Mouse (Mus musculus) neural tube, embryonic 13.5 days (tissue): ENCODE measurements at regions not wholly inside any gene's neighbourhood (a gene's known extent, or its start where the extent isn't known, plus 50 kb on each side); places are given as distances from the start of the nearest gene placed in this dataset.
A peak's percentile ranks its signal among the peaks of the same experiment; 100 is the strongest.

Source experiments
- ATAC-seq: fragments of 200-750 bp; cut with Nextera tagmentation; 2 replicates; pipeline ENCODE4 v1.8.0; 2017; ENCODE audit warnings: low read depth, mild to moderate bottlenecking, moderate TSS enrichment, moderate library complexity
- H3K27ac ChIP-seq: fragments of 300-500 bp; sonication (generic); replicated peaks from 2 replicates; pipeline ENCODE4 v1.5.1; 2015; ENCODE audit warnings: moderate library complexity, mild to moderate bottlenecking, inconsistent platforms
- H3K27me3 ChIP-seq: fragments of 300-500 bp; sonication (generic); 2 replicates; pipeline ENCODE4 v1.6.1; 2015; ENCODE audit warnings: mild to moderate bottlenecking, inconsistent platforms
- H3K36me3 ChIP-seq: fragments of 300-500 bp; sonication (generic); 2 replicates; pipeline ENCODE4 v1.6.1; 2015; ENCODE audit warnings: mild to moderate bottlenecking, inconsistent platforms
- H3K4me1 ChIP-seq: fragments of 300-500 bp; sonication (generic); replicated peaks from 2 replicates; pipeline ENCODE4 v1.6.1; 2015; ENCODE audit warnings: inconsistent platforms
- H3K4me2 ChIP-seq: fragments of 300-500 bp; sonication (generic); 2 replicates; pipeline ENCODE4 v1.6.1; 2015; ENCODE audit warnings: inconsistent platforms, mild to moderate bottlenecking, moderate library complexity
- H3K4me3 ChIP-seq: fragments of 300-500 bp; sonication (generic); 2 replicates; pipeline ENCODE4 v1.5.1; 2015; ENCODE audit warnings: mild to moderate bottlenecking, inconsistent platforms
- H3K9ac ChIP-seq: fragments of 300-500 bp; sonication (generic); 2 replicates; pipeline ENCODE4 v1.6.1; 2015; ENCODE audit warnings: moderate library complexity, mild to moderate bottlenecking, inconsistent platforms
- H3K9me3 ChIP-seq: fragments of 300-500 bp; sonication (generic); 2 replicates; pipeline ENCODE4 v1.6.1; 2016; ENCODE audit warnings: inconsistent platforms
- WGBS: fragments of 180-500 bp; shearing (Covaris S2); methylation state at CpG from one replicate; pipeline ENCODE4 v1.1.7; 2015; 5-methylcytosine and 5-hydroxymethylcytosine counted together

DNA sequence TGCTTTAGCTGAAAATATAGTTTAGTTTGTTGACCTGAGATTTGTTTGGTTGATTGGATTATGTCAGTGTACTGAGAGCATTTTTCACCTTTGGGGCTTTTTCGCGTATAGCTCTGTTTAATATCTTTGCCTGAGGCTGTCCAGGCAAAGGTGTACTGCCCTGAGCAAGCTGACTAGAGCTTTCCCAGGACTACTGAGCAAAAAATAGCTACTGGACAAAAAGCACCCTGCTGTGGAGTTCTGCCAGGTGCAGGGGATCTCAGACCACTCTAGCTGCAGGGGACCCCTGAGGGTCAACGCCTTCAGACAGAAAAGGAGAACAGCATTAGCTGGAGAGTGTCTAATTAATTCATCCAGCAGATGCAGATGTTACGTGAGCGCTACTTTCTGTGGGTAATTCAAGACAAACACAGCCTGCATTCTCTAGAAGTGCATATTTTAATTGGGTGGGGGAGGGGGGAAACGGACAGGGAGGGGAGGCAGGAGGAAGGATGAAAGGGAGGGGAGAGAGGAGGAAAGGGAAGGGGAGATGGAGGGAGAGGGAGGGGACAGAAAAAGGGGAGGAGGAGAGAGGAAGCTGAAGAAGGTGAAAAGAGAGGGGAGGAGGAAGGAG is 61.7 kb downstream of the Thnsl1 start:
- no peak overlapping the region for H3K27ac ChIP-seq
- H3K4me3 ChIP-seq = no peak overlapping the region
- peaks cover 11% of the 10 kb centered on the region for H3K4me1 ChIP-seq
- no peaks in the 10 kb centered on the region for H3K36me3 ChIP-seq
- peak; percentile 43; the same call in 1 of the 2 replicates for ATAC-seq
- WGBS = 14% methylated on average over 6 of the region's 6 CpGs
- no peaks in the 10 kb centered on the region for H3K27me3 ChIP-seq
- no peaks in the 10 kb centered on the region for H3K9me3 ChIP-seq
- peak overlapping the region; percentile 34 for H3K4me2 ChIP-seq
- H3K9ac ChIP-seq = no peak overlapping the region

DNA sequence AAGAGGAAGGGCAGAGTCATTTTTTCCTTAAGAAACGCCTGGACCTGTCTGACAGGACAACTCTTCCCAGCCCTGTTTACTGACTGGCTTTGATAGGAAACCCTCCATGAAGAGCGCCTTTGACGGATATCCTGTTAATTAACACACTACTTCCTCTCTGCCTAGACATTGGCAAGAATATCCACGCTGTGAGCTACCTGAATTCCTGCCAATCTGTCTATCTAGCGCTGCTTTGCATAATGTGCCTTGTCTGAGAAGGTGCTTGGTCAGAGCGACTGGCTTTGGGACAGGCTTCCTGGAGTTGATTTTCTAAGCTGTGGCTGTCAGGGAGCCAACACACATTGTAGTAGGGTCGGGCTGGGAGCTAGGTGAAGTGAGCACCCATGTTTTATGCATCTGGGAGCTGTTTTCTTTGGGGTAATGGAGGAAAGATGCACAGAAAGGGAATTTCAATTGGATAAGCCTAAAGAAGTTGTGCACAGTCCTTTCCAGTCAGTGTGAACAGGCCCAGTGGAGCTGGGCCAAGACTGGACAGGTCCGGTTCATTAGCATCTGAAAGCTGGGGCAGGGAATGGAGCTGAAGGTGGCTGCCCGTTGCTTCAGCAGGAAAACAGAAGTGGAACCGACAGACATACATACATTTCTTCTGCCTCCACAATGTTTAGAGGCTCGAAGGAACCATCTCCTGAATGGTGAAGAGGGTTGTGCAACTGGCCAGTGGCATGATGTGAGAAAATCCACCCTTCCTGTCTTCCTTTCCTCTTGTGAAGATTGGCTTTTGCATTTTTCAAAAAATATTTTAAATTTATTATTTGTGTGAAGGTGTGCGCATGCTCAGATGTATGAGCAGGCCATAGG is 64.7 kb downstream of the Thnsl1 start:
- ATAC-seq = peak; percentile 58
- peaks cover 11% of the 10 kb centered on the region for H3K4me1 ChIP-seq
- H3K9me3 ChIP-seq = no peaks in the 10 kb centered on the region
- WGBS = 72% methylated on average over 12 of the region's 12 CpGs
- H3K36me3 ChIP-seq = no peaks in the 10 kb centered on the region
- H3K27ac ChIP-seq = no peak overlapping the region
- H3K27me3 ChIP-seq = no peaks in the 10 kb centered on the region
- no peak overlapping the region for H3K4me2 ChIP-seq
- H3K9ac ChIP-seq = no peak overlapping the region
- H3K4me3 ChIP-seq = no peak overlapping the region

DNA sequence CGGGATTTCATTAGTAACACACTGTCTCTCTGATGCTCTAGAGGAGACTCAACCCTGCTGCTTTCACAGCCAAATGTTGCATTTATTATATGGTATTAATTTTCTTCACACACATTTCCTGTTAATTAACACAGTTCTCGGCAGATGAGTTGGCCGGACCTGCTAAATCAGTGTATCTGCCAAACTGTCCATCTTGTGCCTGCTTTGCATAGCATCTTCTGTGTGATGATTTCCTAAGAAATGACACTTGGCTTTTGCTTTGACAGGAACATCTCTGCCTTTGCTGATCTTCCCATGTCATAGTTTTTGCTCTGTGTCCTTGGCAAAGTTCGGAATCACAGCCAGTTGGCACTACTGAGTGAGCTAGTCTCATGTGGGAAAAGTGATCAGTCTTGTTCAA is 67.9 kb downstream of the Thnsl1 start:
- no peak overlapping the region for H3K4me2 ChIP-seq

DNA sequence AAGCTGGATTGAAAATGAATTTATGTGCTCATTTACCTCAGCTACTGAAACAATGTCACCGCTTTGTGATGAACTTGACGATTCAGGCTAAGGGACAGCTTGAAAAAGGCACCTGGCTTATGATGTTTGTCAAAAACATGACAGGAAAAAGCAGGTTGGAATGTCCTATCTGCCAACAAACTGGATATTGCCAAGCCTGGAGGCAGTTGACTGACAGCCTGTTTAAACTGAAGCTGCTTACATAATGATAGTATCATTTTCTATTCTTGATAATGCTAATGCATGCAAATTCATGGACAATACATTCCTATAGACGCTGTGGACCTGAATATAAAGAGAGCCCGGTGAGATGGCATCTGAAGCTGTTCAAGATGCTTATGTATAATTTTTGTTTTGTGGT is 69.8 kb downstream of the Thnsl1 start:
- no peaks in the 10 kb centered on the region for H3K36me3 ChIP-seq
- ATAC-seq = no peak
- H3K4me1 ChIP-seq = no peaks in the 10 kb centered on the region
- no peak overlapping the region for H3K9ac ChIP-seq
- H3K27ac ChIP-seq = no peak overlapping the region
- 75% methylated on average over 4 of the region's 4 CpGs for WGBS
- H3K9me3 ChIP-seq = no peaks in the 10 kb centered on the region
- no peak overlapping the region for H3K4me2 ChIP-seq
- no peaks in the 10 kb centered on the region for H3K27me3 ChIP-seq
- no peak overlapping the region for H3K4me3 ChIP-seq

More for the DNA sequence above, 67.9 kb downstream of the Thnsl1 start:
- ATAC-seq = no peak
- no peaks in the 10 kb centered on the region for H3K36me3 ChIP-seq
- H3K27ac ChIP-seq = no peak overlapping the region
- no peaks in the 10 kb centered on the region for H3K9me3 ChIP-seq
- H3K27me3 ChIP-seq = no peaks in the 10 kb centered on the region
- no peaks in the 10 kb centered on the region for H3K4me1 ChIP-seq
- no peak overlapping the region for H3K9ac ChIP-seq
- 96% methylated on average over 4 of the region's 4 CpGs for WGBS
- no peak overlapping the region for H3K4me3 ChIP-seq

DNA sequence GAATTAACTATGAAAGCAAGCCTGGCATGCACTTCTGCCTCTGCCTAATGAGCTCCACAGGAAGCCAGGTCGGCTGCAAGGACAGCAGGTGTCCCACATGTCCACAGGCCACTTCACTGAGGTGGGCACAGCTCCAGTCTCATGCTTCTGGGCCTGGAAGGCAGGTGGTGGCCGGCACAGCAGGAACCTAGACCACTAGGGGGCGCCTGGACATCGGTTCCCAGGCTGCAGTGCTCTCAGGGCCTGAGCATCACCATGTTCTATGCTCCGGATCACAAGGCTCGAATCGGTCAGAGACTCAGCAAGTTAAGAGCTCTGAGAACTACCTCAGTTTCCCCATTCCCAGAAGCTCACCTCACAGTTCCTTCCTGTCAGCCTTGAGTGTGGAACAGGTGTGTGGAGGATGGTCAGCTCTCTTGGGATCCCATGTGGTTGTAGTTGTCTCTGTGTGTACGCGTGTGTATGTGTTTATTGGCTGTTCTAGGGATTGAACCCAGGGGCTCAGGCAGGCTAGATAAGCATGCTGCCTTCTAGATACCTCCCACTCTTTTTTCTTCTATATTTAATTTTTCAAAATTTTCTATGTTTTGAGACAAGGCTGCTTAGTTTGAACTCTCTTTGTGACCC is 75.4 kb downstream of the Thnsl1 start:
- no peak overlapping the region for H3K4me2 ChIP-seq
- ATAC-seq = peak; percentile 94
- no peaks in the 10 kb centered on the region for H3K36me3 ChIP-seq
- H3K9me3 ChIP-seq = no peaks in the 10 kb centered on the region
- H3K4me1 ChIP-seq = 0 out of 2 replicates have a peak, but pooled peaks cover 4% of the 10 kb centered on the region
- no peaks in the 10 kb centered on the region for H3K27me3 ChIP-seq
- no peak overlapping the region for H3K9ac ChIP-seq
- H3K27ac ChIP-seq = no peak overlapping the region
- WGBS = 29% methylated on average over 9 of the region's 9 CpGs
- H3K4me3 ChIP-seq = no peak overlapping the region

DNA sequence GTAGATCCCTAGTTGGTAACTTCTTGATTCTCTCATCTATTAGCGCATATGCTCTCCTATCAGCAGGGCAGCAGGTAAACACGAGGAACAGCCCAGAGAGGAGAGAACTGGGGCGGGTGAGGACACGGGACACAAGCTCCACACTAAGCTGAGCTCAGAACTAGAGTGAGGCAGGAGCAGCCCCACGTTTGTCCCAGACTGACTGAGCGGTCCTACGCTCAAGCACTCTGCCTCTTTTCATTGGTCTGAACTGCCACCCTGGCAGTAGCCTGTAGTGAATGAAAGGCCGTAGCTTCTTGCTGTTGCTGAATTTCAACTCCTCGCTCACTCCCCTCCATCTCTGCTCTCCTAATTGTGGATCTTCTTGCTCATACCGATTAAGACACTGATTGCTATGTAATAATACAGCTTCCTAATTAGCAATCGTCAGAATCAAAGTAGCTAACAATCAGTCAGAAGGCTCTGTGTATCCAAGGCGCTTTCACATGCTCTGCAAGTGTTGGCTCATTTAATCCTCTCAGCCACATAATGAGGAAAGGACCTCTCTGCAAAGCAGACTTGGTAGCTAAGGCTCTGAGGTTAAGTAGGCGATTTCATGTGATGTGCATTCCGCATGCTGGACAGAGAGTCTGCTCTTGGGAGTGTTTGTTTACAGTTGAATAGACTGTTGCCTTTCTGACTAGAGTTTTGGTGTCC is 77.1 kb downstream of the Thnsl1 start:
- no peak for ATAC-seq
- 74% methylated on average over 14 of the region's 14 CpGs for WGBS

DNA sequence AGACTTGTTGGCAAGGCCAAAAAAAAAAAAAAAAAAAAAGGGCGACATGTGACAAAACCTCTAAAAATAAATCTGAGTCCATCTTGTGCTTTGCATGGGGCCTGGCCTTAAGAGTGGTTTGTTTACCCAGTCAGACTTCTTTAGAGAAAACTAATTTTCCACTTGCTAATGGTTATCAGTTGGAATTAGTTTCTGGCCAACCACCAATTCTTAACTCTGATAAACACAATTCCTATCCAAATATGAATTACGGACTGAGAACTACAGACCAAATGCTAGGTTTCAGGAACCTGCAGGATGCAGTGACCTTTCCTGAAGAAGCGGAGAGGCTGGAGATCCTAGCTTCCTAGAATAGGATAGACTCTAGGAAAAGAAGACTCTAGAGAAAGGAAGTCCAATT is 79.4 kb downstream of the Thnsl1 start:
- Histone ChIP-seq H3K9me3 (no peaks in the 10 kb centered on the region), H3K4me3 (no peak overlapping the region), H3K36me3 (no peaks in the 10 kb centered on the region), H3K4me2 (no peak overlapping the region), H3K27ac (no peak overlapping the region), H3K9ac (no peak overlapping the region), H3K4me1 (0 out of 2 replicates have a peak, but pooled peaks cover 4% of the 10 kb centered on the region), H3K27me3 (no peaks in the 10 kb centered on the region)
- no peak for ATAC-seq
- WGBS = 93% methylated on average over 3 of the region's 3 CpGs

More for the DNA sequence above, 77.1 kb downstream of the Thnsl1 start:
- Histone ChIP-seq H3K27ac (no peak overlapping the region), H3K36me3 (no peaks in the 10 kb centered on the region), H3K27me3 (no peaks in the 10 kb centered on the region), H3K4me1 (0 out of 2 replicates have a peak, but pooled peaks cover 4% of the 10 kb centered on the region), H3K4me2 (no peak overlapping the region), H3K4me3 (no peak overlapping the region), H3K9ac (no peak overlapping the region), H3K9me3 (no peaks in the 10 kb centered on the region)

DNA sequence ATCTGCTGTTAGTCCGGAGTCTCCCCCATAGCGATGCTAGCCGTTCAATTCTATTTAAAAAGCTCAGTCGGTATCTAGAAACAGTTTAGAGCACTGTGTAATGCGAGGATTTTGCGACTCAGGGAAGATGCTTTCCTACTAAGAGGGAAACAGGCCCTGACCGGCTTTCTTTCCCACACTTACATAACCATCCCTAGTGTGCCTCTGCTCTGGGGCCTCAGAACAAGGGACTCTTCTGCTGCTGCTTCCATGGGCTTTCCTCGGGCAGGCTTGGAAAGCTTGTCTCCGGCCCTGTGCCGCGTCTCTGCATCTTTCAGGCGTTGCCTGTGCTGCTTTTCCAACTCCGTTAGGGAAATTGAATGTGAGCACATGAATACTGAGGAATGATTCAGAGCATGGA is 79.6 kb upstream of the Gpr158 start:
- no peak overlapping the region for H3K27ac ChIP-seq
- ATAC-seq = no peak
- no peaks in the 10 kb centered on the region for H3K36me3 ChIP-seq
- 88% methylated on average over 13 of the region's 13 CpGs for WGBS
- H3K27me3 ChIP-seq = no peaks in the 10 kb centered on the region
- H3K9me3 ChIP-seq = no peaks in the 10 kb centered on the region
- no peak overlapping the region for H3K9ac ChIP-seq
- H3K4me3 ChIP-seq = no peak overlapping the region
- peaks cover 7% of the 10 kb centered on the region for H3K4me1 ChIP-seq
- H3K4me2 ChIP-seq = no peak overlapping the region

DNA sequence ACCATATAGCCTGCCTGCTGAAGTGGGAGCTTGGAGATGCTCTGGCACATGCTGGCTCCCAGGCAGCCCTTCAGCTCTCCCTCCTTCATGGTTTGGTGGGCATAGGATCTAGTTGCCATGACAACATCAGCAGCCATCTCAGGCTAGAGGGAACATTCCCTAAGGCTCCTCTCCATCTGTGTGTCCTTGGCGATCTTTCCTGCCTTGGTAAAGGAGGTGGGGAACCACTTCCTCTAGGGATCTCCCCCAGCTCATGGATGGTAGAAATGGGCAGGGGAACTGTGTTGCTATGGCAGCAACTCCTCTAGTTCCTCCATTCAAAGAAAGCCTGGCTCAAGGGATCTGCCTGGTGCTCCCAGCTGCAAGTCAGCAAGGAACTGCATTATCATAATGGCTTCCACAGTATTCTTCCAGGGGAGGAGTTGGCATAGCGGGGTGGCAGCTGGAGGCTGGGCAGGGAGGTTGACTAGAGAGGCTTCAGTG is 74.6 kb upstream of the Gpr158 start:
- Histone ChIP-seq H3K9me3 (no peaks in the 10 kb centered on the region), H3K4me1 (peaks cover 8% of the 10 kb centered on the region), H3K27me3 (no peaks in the 10 kb centered on the region), H3K36me3 (no peaks in the 10 kb centered on the region), H3K4me3 (no peak overlapping the region), H3K27ac (peak overlapping the region; percentile 14), H3K9ac (no peak overlapping the region), H3K4me2 (no peak overlapping the region)
- peak; percentile 92 for ATAC-seq
- 32% methylated on average over 2 of the region's 2 CpGs for WGBS

DNA sequence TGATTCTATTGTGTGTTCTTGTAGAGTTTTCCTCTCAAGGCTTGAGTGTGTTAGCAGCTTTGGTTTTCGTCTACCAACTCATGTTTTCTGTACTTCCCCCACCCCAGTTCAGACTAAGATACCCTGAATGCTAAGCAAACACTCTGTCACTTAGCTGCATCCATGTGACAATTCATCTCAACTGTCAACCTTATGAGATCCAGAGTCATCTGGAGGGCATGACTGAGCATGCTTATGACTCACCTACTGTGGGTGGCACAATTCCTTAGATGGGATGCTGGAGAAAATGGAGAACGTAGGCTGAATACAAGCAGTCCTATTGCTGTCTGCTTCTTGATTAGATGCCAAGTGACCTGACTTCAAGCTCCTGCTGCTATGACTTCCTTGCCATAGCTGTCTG is 73.3 kb upstream of the Gpr158 start:
- Histone ChIP-seq H3K4me1 (peaks cover 8% of the 10 kb centered on the region), H3K36me3 (no peaks in the 10 kb centered on the region), H3K27ac (no peak overlapping the region), H3K4me3 (no peak overlapping the region), H3K27me3 (no peaks in the 10 kb centered on the region), H3K9me3 (no peaks in the 10 kb centered on the region), H3K4me2 (no peak overlapping the region), H3K9ac (no peak overlapping the region)
- ATAC-seq = no peak
- WGBS = 70% methylated on average over 2 of the region's 2 CpGs

DNA sequence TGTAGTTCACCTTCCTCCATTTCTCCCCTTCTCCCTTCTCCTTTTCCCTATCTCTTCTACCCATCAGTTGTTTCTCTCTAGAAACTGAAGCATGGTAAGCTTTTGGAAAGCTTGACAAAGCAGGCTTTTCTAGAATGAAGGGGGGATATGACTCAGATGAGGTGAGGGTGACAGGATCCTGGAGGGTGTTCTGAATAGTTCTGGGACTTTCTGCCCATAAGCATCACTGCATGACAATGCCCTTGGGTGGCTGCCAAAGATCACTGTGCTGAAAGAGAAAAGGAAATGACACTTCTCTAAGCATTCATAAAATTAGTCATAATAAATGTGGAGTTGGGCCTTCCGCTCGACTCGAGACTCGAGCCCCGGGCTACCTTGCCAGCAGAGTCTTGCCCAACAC is 67.7 kb upstream of the Gpr158 start:
- Histone ChIP-seq H3K27ac (no peak overlapping the region), H3K36me3 (no peaks in the 10 kb centered on the region), H3K4me2 (no peak overlapping the region), H3K9me3 (no peaks in the 10 kb centered on the region), H3K4me3 (no peak overlapping the region), H3K27me3 (no peaks in the 10 kb centered on the region), H3K9ac (no peak overlapping the region), H3K4me1 (no peaks in the 10 kb centered on the region)
- 99% methylated on average over 5 of the region's 5 CpGs for WGBS
- ATAC-seq = no peak
